Mouse (Mus musculus): Measurements from ENCODE around the gene Spred2.

The Spred2 gene

DNA sequence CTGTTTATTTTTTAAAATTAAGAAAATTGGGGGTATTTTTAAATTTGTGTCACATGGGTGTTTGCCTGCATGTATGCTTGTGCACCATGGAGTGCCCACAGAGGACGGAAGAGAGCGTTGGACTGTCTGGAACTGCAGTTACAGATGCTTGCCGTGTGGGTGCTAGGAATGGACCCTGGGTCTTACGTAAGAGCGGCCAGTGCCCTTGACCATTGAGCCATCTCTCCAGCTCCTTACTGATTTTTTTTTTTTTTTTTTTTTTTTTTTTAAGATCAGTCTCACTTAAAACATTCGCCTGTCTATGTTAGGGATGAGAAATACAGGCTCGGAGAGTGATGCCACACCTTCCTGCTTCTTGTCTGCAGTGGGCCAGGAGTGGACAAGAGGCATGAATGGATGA lies 29.7 kb downstream of the Spred2 start:
- no peak for DNase-seq (ENCODE audit: low read depth, low spot score)

DNA sequence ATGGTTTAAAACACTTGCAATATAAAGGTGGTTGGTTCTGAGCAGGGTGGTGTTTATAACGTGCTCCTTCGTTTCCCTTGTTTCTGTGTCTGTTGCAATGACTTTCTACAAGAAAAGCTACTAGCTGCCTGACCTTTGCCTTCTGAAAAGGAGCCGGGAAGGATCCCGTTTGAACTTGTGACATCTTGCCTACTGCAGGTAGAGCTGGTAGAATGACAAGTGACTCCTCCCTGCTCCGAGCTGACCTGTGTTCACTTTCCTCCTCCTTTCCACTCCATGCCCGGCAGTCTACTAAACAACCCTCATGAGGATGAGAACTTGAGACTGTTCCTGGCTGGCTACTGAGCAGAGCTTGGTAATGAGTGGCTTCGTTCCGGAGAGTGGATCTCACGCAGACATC lies 30.9 kb downstream of the Spred2 start:
- DNase-seq (ENCODE audit: low read depth, low spot score): no peak

DNA sequence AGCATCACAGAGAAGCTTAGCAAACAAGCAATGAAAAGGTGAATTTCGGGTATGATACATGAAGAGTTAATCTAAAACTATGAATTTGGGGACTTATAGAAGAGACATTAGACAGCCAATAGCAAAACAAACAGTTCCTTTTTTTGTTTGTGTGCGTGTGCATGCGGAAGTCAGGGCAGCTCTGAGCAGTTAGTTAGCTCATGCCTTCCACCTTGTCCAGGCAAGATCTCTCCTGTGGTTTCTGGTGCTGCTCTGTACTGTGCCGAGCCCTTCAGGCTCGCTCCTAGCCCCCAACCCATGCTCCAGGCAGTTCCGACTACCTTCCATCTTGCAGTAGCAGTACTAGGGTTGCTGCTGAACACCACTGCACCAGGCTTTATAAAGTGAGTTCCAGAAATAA lies 31.5 kb downstream of the Spred2 start:
- DNase-seq (ENCODE audit: low read depth, low spot score): no peak

DNA sequence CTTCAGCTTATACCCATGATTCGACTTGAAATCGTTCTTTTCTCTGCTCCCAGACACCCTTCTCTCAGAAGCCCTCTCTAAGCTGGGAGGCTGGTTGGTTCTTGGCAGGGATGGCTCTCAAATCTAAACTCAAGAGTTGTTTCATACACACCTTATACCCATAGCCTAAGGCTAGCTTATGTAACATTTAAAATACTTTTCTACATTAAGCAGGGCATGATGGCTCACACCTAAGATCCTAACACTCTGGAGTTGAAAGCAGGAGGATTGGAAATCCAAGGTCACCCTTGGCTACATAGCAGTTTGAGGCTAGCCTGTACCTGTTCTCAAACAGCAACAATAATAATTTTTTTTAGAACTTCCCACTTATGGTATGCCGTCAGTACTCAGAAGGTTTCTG lies 34.8 kb downstream of the Spred2 start:
- no peak for DNase-seq (ENCODE audit: low read depth, low spot score)

GRCm38 (mm10) chr11:19959897-19960296 lies 35.7 kb downstream of the Spred2 start:
- DNase-seq (ENCODE audit: low read depth, low spot score): no peak

DNA sequence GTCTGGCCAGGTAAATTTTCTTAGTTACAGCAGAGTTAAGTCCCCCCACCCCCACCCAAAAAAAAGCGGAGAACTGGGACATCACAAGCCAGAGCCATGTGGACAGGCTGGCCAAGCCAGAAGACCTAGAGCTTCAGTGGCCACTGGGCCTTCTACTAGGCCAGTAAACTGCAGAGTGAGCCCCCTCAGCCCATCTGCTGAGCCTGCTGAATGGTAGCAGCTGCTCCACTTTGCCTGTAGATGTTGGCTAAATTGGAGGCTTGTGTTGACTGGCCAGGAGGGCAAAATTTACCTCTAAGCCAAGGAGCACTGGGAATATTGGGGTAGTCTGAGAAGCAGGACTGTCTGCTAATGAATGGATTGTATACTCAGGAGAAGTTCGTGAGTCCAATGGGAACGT lies 36.4 kb downstream of the Spred2 start:
- DNase-seq (ENCODE audit: low read depth, low spot score): no peak

GRCm38 (mm10) chr11:19961088-19961487 lies 36.9 kb downstream of the Spred2 start:
- no peak for DNase-seq (ENCODE audit: low read depth, low spot score)

- no peak for DNase-seq (ENCODE audit: low read depth, low spot score)
Observed at GRCm38 (mm10) chr11:19961766-19962365, 37.7 kb downstream of the Spred2 start.

GRCm38 (mm10) chr11:19962796-19963195 lies 38.6 kb downstream of the Spred2 start:
- DNase-seq (ENCODE audit: low read depth, low spot score): no peak

- DNase-seq (ENCODE audit: low read depth, low spot score): no peak
Observed at GRCm38 (mm10) chr11:19963717-19964141, 39.6 kb downstream of the Spred2 start.

DNA sequence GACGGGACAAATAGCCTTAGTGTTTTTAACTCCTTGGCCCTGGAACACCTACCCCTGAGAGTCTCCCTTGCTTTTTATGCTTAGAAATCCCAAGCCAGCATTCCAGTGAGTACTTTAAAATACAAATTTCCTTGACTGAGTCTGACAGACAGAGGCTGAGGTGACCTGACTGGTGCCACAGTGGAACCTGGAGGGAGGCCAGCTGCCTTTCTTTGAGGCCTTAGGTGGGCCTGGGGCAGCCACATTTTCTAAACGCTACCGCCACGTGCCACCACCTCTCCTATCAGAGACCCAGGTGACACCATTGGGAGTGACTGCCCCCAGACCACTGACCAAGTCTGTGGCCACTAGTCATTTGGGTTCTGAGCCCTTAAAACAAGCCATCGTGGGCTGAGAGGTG lies 40.2 kb downstream of the Spred2 start:
- no peak for DNase-seq (ENCODE audit: low read depth, low spot score)

GRCm38 (mm10) chr11:19965037-19965611 lies 40.9 kb downstream of the Spred2 start:
- DNase-seq (ENCODE audit: low read depth, low spot score): no peak

DNA sequence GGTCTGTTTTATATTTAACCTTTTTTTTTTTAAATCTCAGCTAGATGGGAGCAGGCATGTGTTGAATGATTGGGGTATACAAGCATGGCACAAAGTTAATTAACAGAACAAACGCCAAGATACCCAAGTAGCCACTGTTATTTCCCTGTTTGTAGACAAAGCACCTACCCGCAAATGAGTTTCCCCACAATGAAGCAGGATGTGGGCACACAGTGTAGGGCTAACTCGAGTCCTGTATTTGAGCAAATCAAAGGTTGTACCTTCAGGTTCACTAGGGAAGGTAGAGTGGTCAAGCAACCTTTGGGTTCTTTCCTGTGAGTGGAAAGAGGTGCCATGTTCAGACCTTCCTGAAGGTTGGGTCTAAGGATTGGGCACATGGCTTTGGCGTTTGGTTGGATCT lies 41.5 kb downstream of the Spred2 start:
- DNase-seq (ENCODE audit: low read depth, low spot score): no peak

DNA sequence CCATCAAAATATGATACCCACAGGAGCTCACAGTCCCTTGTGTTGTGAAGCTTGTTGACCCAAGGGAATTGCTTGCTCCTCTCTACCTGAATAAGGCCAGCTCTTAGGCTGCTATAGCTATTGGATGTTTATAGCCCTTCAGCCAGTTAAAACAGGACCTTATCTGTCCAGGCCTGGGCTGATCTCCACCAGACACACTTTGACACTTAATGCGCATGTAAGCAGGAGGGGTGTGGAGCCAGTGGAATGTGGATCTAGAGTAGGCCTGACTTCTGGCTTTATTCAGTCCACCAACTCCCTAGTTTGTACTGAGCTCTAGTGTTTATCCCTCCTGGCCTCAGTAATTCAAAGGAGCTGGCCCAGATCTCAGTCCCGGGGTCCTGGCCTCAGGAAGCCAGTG lies 42.1 kb downstream of the Spred2 start:
- no peak for DNase-seq (ENCODE audit: low read depth, low spot score)

- no peak for DNase-seq (ENCODE audit: low read depth, low spot score)
Observed at GRCm38 (mm10) chr11:19969584-19969983, 45.4 kb downstream of the Spred2 start.

- no peak for DNase-seq (ENCODE audit: low read depth, low spot score)
Observed at GRCm38 (mm10) chr11:19971954-19972750, 48.0 kb downstream of the Spred2 start.

GRCm38 (mm10) chr11:19973032-19973790 lies 49.0 kb downstream of the Spred2 start:
- no peak for DNase-seq (ENCODE audit: low read depth, low spot score)

GRCm38 (mm10) chr11:19976032-19976431 lies 51.9 kb downstream of the Spred2 start:
- no peak for DNase-seq (ENCODE audit: low read depth, low spot score)

- DNase-seq (ENCODE audit: low read depth, low spot score): no peak
Observed at GRCm38 (mm10) chr11:19977687-19978086, 53.5 kb downstream of the Spred2 start.

DNA sequence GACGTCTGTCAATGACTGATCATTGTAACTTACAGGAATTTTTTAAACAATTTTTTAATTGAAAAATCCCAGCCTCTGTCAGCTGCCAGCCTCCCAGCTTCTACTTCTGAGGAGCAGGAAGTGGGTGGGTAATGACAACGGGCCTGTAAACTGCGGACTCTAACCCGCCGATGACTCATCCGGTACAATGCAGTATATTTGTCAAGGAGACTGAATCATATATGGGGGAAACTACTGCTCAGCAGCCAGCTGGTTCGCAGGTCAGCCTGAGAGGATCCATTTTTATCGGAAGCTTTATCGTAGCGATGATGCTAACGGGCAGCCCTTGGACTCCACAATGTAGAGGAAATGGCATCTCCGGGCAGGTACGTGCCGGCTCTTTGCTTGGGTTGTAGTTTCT lies 55.2 kb downstream of the Spred2 start:
- DNase-seq (ENCODE audit: low read depth, low spot score): no peak

DNA sequence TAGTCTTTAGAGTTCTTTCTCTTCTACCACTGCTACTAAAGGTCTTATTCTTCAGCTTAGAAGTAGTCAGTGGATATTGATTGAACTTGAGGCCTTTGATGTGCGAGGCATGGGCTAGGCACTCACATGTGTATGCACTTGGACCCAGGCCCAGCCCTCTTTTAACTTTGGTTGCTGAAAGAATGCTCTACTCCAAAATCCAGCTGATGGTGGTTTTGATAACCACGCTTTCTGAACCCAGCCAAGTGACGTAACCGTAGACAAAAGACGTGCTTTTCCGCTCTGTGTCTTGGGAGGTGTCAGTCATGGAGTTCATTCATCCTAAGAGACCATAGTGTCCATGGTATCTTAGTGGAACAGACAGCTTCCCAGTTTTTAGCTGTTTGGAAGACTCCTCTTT lies 57.9 kb downstream of the Spred2 start:
- DNase-seq (ENCODE audit: low read depth, low spot score): no peak

GRCm38 (mm10) chr11:19982779-19983178 lies 58.6 kb downstream of the Spred2 start:
- DNase-seq (ENCODE audit: low read depth, low spot score): no peak
